Mouse (Mus musculus): ENCODE measurements at regions not wholly inside any gene's neighbourhood (a gene's known extent, or its start where the extent isn't known, plus 50 kb on each side); places are given as distances from the start of the nearest gene placed in this dataset.

DNA sequence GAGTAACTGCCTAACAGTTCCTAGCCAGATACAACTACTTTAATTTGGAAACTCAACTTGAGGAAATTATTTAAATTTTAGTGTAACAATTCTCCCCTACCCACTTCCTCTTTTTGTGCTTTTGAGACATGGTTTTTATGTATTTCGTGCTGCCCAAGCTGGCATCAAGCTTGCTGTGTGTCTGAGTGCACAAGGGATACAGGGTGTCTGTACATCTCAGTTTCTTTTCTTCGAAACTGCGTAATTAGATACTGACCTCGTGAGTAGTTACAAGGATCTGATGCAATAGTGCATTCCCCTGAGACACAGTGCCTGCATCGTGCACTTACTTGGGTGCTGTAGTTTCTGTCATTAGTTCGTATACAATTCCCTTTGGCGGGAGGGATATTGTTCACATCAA, 192.4 kb downstream of the Ube2e3 start:
- Histone ChIP-seq H3K4me2 (replicated peaks; ENCODE audit: low read depth, low read length) (no peak overlapping the region), H3K27ac (ENCODE audit: low read depth, low read length) (no peak overlapping the region), H3K4me3 (ENCODE audit: low read length) (no peak overlapping the region), H3K9ac (ENCODE audit: low read depth, low read length) (no peak overlapping the region), H3K9me3 (ENCODE audit: control insufficient read depth, low read length) (no peaks in the 10 kb centered on the region), H3K27me3 (ENCODE audit: control insufficient read depth, insufficient read depth, low read length) (no peaks in the 10 kb centered on the region), H3K36me3 (ENCODE audit: control insufficient read depth, insufficient read depth, low read length) (no peaks in the 10 kb centered on the region), H3K4me1 (ENCODE audit: control insufficient read depth, insufficient read depth, low read length) (no peaks in the 10 kb centered on the region)
- WGBS, result 74% methylated on average over 7 of the region's 7 CpGs
- no peak for ATAC-seq (ENCODE audit: low FRiP score, low TSS enrichment)

DNA sequence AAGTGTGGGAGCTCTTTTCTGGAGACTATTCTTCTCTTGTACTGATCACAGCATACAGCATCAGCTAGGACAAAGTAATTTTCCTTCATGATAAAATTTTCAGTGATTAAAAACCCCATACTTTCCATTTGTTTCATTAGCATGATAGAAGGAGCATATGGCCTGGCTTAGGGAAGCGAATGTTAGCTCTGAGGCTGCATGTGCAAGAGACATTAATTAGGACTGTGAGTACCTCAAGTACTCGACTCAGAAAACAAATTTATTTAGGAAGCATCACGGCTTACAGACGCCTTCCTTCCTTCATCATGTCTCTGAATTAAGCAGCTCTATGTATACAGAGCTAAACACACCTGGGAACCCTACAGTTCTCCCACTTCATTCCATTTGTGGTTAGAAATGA, 193.6 kb upstream of the Itga4 start:
- WGBS, result 81% methylated on average over 4 of the region's 4 CpGs
- Histone ChIP-seq H3K4me2 (replicated peaks; ENCODE audit: low read depth, low read length) (no peak overlapping the region), H3K27ac (ENCODE audit: low read depth, low read length) (no peak overlapping the region), H3K27me3 (ENCODE audit: control insufficient read depth, insufficient read depth, low read length) (no peaks in the 10 kb centered on the region), H3K4me3 (ENCODE audit: low read length) (no peak overlapping the region), H3K9me3 (ENCODE audit: control insufficient read depth, low read length) (no peaks in the 10 kb centered on the region), H3K9ac (ENCODE audit: low read depth, low read length) (no peak overlapping the region), H3K4me1 (ENCODE audit: control insufficient read depth, insufficient read depth, low read length) (no peaks in the 10 kb centered on the region), H3K36me3 (ENCODE audit: control insufficient read depth, insufficient read depth, low read length) (no peaks in the 10 kb centered on the region)
- no peak for ATAC-seq (ENCODE audit: low FRiP score, low TSS enrichment)

DNA sequence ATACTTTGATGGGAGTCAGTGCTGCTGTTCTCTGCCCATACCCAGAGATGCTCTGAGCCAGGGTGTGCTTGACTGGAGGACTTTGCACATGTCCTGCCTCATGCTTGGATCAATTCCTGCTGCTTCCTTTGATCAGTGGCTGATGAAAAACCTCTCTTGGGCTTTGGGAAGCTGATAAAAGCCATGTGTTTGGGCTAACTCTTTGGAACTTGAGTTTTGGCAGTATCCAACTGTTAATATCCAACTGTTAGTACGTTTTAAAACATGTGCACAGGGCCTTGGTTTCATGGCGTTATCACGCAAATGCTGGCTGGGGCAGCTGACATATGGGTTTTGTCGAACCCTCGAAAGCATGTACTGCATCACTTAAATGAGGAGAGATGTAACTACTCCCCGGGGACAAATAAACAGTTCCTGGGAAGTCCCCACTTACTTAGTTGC, 193.0 kb upstream of the Itga4 start:
- Histone ChIP-seq H3K27ac (ENCODE audit: low read depth, low read length) (no peak overlapping the region), H3K4me2 (replicated peaks; ENCODE audit: low read depth, low read length) (no peak overlapping the region), H3K9ac (ENCODE audit: low read depth, low read length) (no peak overlapping the region), H3K4me3 (ENCODE audit: low read length) (no peak overlapping the region), H3K4me1 (ENCODE audit: control insufficient read depth, insufficient read depth, low read length) (no peaks in the 10 kb centered on the region), H3K36me3 (ENCODE audit: control insufficient read depth, insufficient read depth, low read length) (no peaks in the 10 kb centered on the region), H3K9me3 (ENCODE audit: control insufficient read depth, low read length) (no peaks in the 10 kb centered on the region), H3K27me3 (ENCODE audit: control insufficient read depth, insufficient read depth, low read length) (no peaks in the 10 kb centered on the region)
- WGBS, result 50% methylated on average over 6 of the region's 6 CpGs
- ATAC-seq (ENCODE audit: low FRiP score, low TSS enrichment), result no peak

DNA sequence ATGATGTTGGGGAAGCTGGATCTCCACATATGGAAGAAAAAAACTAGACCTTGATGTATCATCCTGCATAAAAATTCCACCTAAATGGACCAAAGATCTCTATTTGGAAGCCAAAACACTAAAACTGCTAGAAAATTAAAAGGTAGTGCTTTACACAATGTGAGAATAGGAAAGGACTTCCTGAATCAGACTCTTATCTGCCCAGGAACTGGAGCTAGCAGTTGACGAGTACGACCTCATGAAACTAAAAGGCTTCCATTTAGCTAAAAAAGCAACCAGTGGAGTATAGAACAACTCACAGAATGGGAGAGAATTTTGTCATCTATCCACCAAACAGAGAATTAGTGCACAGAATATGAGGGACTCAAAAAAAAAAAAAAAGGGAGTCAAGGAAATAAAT, 191.6 kb upstream of the Itga4 start:
- no peaks in the 10 kb centered on the region for H3K9me3 ChIP-seq (ENCODE audit: control insufficient read depth, low read length)
- no peak overlapping the region for H3K4me3 ChIP-seq (ENCODE audit: low read length)
- H3K27ac ChIP-seq (ENCODE audit: low read depth, low read length), result no peak overlapping the region
- no peak for ATAC-seq (ENCODE audit: low FRiP score, low TSS enrichment)
- no peak overlapping the region for H3K9ac ChIP-seq (ENCODE audit: low read depth, low read length)
- H3K27me3 ChIP-seq (ENCODE audit: control insufficient read depth, insufficient read depth, low read length), result no peaks in the 10 kb centered on the region
- no peak overlapping the region for H3K4me2 ChIP-seq (replicated peaks; ENCODE audit: low read depth, low read length)
- H3K4me1 ChIP-seq (ENCODE audit: control insufficient read depth, insufficient read depth, low read length), result no peaks in the 10 kb centered on the region
- WGBS, result 84% methylated on average over 2 of the region's 2 CpGs
- H3K36me3 ChIP-seq (ENCODE audit: control insufficient read depth, insufficient read depth, low read length), result no peaks in the 10 kb centered on the region

DNA sequence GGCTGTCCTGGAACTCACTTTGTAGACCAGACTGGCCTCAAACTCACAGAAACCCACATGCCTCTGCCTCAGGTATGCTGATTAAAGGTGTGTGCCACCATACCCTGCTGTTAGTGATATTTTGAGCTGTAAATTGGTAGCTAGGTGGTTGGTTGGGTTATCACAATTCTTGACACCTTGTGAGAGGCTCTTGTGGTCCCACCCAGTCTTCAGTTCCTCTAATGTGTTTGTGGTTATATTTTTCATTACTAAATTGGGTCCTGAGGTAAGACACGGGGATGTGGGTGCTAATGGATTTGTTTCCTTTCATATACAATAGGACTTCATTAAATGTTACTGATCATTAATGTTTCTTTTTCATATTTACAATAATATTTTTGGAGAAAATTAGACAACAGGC, 189.9 kb upstream of the Itga4 start:
- H3K4me1 ChIP-seq (ENCODE audit: control insufficient read depth, insufficient read depth, low read length), result no peaks in the 10 kb centered on the region
- no peaks in the 10 kb centered on the region for H3K27me3 ChIP-seq (ENCODE audit: control insufficient read depth, insufficient read depth, low read length)
- H3K27ac ChIP-seq (ENCODE audit: low read depth, low read length), result no peak overlapping the region
- no peak overlapping the region for H3K4me2 ChIP-seq (replicated peaks; ENCODE audit: low read depth, low read length)
- no peaks in the 10 kb centered on the region for H3K36me3 ChIP-seq (ENCODE audit: control insufficient read depth, insufficient read depth, low read length)
- H3K4me3 ChIP-seq (ENCODE audit: low read length), result no peak overlapping the region
- WGBS, result 92% methylated on average over 1 of the region's 1 CpGs
- no peak overlapping the region for H3K9ac ChIP-seq (ENCODE audit: low read depth, low read length)
- no peaks in the 10 kb centered on the region for H3K9me3 ChIP-seq (ENCODE audit: control insufficient read depth, low read length)
- ATAC-seq (ENCODE audit: low FRiP score, low TSS enrichment), result no peak

DNA sequence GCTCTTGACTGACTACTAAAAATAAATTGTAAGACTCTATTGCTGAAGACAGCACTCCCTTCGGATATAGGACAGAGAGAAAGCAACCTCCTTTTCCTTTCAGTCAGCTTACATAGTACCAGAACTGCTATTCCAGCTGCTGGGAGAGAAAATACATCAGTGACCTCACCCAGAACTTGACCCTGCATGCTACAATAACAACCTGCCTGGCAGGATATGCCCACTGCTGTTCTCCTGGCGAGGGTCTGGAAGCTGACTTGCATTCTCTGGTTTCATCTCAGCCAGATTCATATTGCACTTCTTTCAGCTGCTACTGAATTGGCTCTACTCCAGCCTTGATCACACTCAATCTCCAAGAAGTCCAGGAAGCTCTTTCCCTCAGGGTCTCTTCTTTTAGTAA, 179.1 kb upstream of the Itga4 start:
- no peak overlapping the region for H3K4me2 ChIP-seq (replicated peaks; ENCODE audit: low read depth, low read length)
- no peaks in the 10 kb centered on the region for H3K9me3 ChIP-seq (ENCODE audit: control insufficient read depth, low read length)
- no peak overlapping the region for H3K4me3 ChIP-seq (ENCODE audit: low read length)
- H3K27ac ChIP-seq (ENCODE audit: low read depth, low read length), result no peak overlapping the region
- no peaks in the 10 kb centered on the region for H3K36me3 ChIP-seq (ENCODE audit: control insufficient read depth, insufficient read depth, low read length)
- no peak overlapping the region for H3K9ac ChIP-seq (ENCODE audit: low read depth, low read length)
- 42% methylated on average over 2 of the region's 2 CpGs for WGBS
- no peaks in the 10 kb centered on the region for H3K27me3 ChIP-seq (ENCODE audit: control insufficient read depth, insufficient read depth, low read length)
- no peaks in the 10 kb centered on the region for H3K4me1 ChIP-seq (ENCODE audit: control insufficient read depth, insufficient read depth, low read length)
- no peak for ATAC-seq (ENCODE audit: low FRiP score, low TSS enrichment)

DNA sequence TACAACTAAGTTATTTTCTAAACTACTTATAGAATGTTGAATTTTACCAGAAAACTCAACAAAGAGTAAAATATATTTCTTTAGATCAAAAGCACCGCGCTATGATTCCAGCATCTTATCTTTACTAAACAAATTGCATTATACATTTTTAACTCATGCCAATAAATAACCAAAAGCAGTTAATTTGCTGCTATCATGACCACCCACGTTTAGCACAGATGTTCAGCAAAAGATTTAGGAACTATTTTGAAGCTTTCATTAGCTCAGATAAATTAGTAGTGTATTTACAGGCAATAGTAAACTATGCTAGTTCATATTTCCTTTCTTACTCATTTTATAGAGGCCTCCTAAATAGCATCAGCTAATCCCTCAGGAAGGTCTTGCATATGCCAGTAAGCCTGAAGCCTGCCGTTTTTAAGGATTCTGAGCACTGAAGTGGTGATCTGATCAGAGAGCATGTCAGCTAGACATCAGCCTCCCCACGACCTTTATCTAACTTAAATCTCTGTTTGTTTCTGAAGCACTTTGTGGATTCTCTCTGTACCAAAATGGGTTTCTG, 176.3 kb upstream of the Itga4 start:
- Histone ChIP-seq H3K4me2 (replicated peaks; ENCODE audit: low read depth, low read length) (no peak overlapping the region), H3K9ac (ENCODE audit: low read depth, low read length) (no peak overlapping the region), H3K36me3 (ENCODE audit: control insufficient read depth, insufficient read depth, low read length) (no peaks in the 10 kb centered on the region), H3K4me3 (ENCODE audit: low read length) (no peak overlapping the region), H3K27ac (ENCODE audit: low read depth, low read length) (0 out of 2 replicates have a peak overlapping the region, but pooled peaks have one; percentile 24), H3K4me1 (ENCODE audit: control insufficient read depth, insufficient read depth, low read length) (no peaks in the 10 kb centered on the region), H3K27me3 (ENCODE audit: control insufficient read depth, insufficient read depth, low read length) (no peaks in the 10 kb centered on the region), H3K9me3 (ENCODE audit: control insufficient read depth, low read length) (no peaks in the 10 kb centered on the region)
- ATAC-seq (ENCODE audit: low FRiP score, low TSS enrichment), result 0 out of 2 replicates have a peak, but pooled peaks have one; percentile 49
- 37% methylated on average over 5 of the region's 5 CpGs for WGBS

DNA sequence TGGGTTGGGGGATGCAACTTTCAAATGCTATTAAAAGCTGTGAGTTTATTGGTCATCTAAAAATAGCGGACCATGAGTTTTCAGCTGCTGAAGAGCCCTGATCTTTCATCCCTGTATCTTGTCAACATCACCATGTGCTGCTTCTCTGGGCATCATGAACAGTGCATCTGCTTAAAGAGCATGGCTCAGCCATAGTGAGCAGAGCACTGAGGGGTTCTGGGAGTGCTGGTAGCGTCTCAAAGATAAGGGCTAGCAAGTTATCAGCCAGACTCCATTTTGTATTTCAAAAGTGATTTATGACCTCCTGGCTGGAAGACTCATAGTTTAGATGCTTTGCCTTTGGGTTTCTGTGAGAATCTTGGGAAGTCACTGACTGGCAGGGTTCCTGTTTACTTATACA, 173.5 kb upstream of the Itga4 start:
- 69% methylated on average over 2 of the region's 2 CpGs for WGBS
- ATAC-seq (ENCODE audit: low FRiP score, low TSS enrichment), result no peak
- Histone ChIP-seq H3K36me3 (ENCODE audit: control insufficient read depth, insufficient read depth, low read length) (no peaks in the 10 kb centered on the region), H3K4me2 (replicated peaks; ENCODE audit: low read depth, low read length) (no peak overlapping the region), H3K27me3 (ENCODE audit: control insufficient read depth, insufficient read depth, low read length) (no peaks in the 10 kb centered on the region), H3K27ac (ENCODE audit: low read depth, low read length) (no peak overlapping the region; the same call in 1 of the 2 replicates), H3K4me3 (ENCODE audit: low read length) (no peak overlapping the region), H3K9me3 (ENCODE audit: control insufficient read depth, low read length) (no peaks in the 10 kb centered on the region), H3K9ac (ENCODE audit: low read depth, low read length) (no peak overlapping the region), H3K4me1 (ENCODE audit: control insufficient read depth, insufficient read depth, low read length) (no peaks in the 10 kb centered on the region)

DNA sequence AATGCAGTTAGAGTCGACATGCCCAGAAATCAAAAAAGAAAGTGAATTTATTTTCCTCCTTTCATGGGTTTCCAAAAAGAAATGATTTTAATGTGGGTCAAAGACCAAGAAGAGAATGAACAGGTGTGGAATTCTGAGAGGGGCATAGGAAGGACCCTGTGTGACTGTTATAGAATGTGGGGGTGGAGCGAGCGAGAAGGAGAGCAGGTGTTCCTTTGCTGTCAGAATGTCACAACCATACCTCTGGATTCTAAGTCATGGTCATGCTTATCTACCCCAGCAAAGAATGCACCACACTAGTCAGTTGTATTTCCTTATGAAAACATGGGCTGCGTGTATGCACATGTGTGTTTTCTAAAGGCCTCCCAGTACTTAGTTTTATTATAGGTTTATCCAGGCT, 168.9 kb upstream of the Itga4 start:
- Histone ChIP-seq H3K4me3 (ENCODE audit: low read length) (no peak overlapping the region), H3K36me3 (ENCODE audit: control insufficient read depth, insufficient read depth, low read length) (no peaks in the 10 kb centered on the region), H3K27ac (ENCODE audit: low read depth, low read length) (no peak overlapping the region), H3K27me3 (ENCODE audit: control insufficient read depth, insufficient read depth, low read length) (no peaks in the 10 kb centered on the region), H3K9me3 (ENCODE audit: control insufficient read depth, low read length) (no peaks in the 10 kb centered on the region), H3K4me1 (ENCODE audit: control insufficient read depth, insufficient read depth, low read length) (0 out of 2 replicates have a peak, but pooled peaks cover 4% of the 10 kb centered on the region), H3K9ac (ENCODE audit: low read depth, low read length) (no peak overlapping the region), H3K4me2 (replicated peaks; ENCODE audit: low read depth, low read length) (no peak overlapping the region)
- no peak for ATAC-seq (ENCODE audit: low FRiP score, low TSS enrichment)
- WGBS, result 81% methylated on average over 4 of the region's 4 CpGs

Measured in kidney, embryonic 14.5 days (tissue).